Mouse (Mus musculus) liver, embryonic 16.5 days (tissue): ENCODE measurements around the gene Cel. TPM values are rescaled to one million over a fixed set of nuclear protein-coding genes. Genes with fewer than 3 reads are reported as not detected.
A peak's percentile ranks its signal among the peaks of the same experiment; 100 is the strongest.

Experiments
- ATAC-seq: fragments of 200-750 bp; cut with Nextera tagmentation; 2 replicates; pipeline ENCODE4 v1.8.0; 2017; ENCODE audit warnings: low read depth, mild to moderate bottlenecking, moderate number of reproducible peaks, moderate library complexity
- H3K27ac ChIP-seq: fragments of 300-500 bp; sonication (generic); 2 replicates; pipeline ENCODE4 v1.5.1; 2014; ENCODE audit warnings: mild to moderate bottlenecking, low read length
- H3K27me3 ChIP-seq: fragments of 300-500 bp; sonication (generic); 2 replicates; pipeline ENCODE4 v1.6.1; 2014; ENCODE audit warnings: low read depth, low read length, mixed read lengths; ENCODE audit not compliant: control insufficient read depth, insufficient read depth
- H3K36me3 ChIP-seq: fragments of 300-500 bp; sonication (generic); 2 replicates; pipeline ENCODE4 v1.6.1; 2014; ENCODE audit warnings: mild to moderate bottlenecking; ENCODE audit not compliant: control insufficient read depth, insufficient read depth
- H3K4me1 ChIP-seq: fragments of 300-500 bp; sonication (generic); 2 replicates; pipeline ENCODE4 v1.6.1; 2014; ENCODE audit warnings: low read depth, low read length, mixed read lengths; ENCODE audit not compliant: control insufficient read depth
- H3K4me2 ChIP-seq: fragments of 300-500 bp; sonication (generic); 2 replicates; pipeline ENCODE4 v1.6.1; 2014; ENCODE audit warnings: low read depth, low read length, mixed read lengths
- H3K4me3 ChIP-seq: fragments of 300-500 bp; sonication (generic); 2 replicates; pipeline ENCODE4 v1.5.1; 2014; ENCODE audit warnings: low read depth, mild to moderate bottlenecking, low read length
- H3K9ac ChIP-seq: fragments of 300-500 bp; sonication (generic); 2 replicates; pipeline ENCODE4 v1.6.1; 2014; ENCODE audit warnings: low read depth, low read length
- H3K9me3 ChIP-seq: fragments of 300-500 bp; sonication (generic); replicated peaks from 2 replicates; pipeline ENCODE4 v1.6.1; 2016; ENCODE audit warnings: low read length; ENCODE audit not compliant: control insufficient read depth
- WGBS: fragments of 180-500 bp; shearing (Covaris S2); extraction: QIAGEN DNeasy Blood & Tissue Kit; methylation state at CpG from one replicate; pipeline ENCODE4 v1.1.7; 2014; ENCODE audit not compliant: insufficient replicate concordance; 5-methylcytosine and 5-hydroxymethylcytosine counted together
- polyA plus RNA-seq: library from polyadenylated mRNA; unstranded; fragments of >200 nt; fragmentation: Nextera tagmentation; extraction: Ambion mirVana; gene quantifications from 2 replicates; pipeline ENCODE4 v1.2.1, GENCODE M21; 2015

Cel gene
- polyA plus RNA-seq, 1 experiment from 2014 or later = 9.7 TPM

GRCm38 (mm10) chr2:28536166-28536565 is 27.0 kb downstream of the Cel start:
- Histone ChIP-seq H3K4me1 (peaks cover 15% of the 10 kb centered on the region), H3K27ac (no peak overlapping the region), H3K9me3 (no peaks in the 10 kb centered on the region), H3K9ac (no peak overlapping the region), H3K4me2 (no peak overlapping the region), H3K27me3 (peaks cover 3% of the 10 kb centered on the region), H3K4me3 (no peak overlapping the region), H3K36me3 (no peaks in the 10 kb centered on the region)
- ATAC-seq = no peak
- 41% methylated on average over 4 of the region's 4 CpGs for WGBS

GRCm38 (mm10) chr2:28535650-28536049 is 27.6 kb downstream of the Cel start:
- no peak overlapping the region for H3K27ac ChIP-seq
- H3K4me1 ChIP-seq = peaks cover 15% of the 10 kb centered on the region
- WGBS = 50% methylated on average over 7 of the region's 7 CpGs

DNA sequence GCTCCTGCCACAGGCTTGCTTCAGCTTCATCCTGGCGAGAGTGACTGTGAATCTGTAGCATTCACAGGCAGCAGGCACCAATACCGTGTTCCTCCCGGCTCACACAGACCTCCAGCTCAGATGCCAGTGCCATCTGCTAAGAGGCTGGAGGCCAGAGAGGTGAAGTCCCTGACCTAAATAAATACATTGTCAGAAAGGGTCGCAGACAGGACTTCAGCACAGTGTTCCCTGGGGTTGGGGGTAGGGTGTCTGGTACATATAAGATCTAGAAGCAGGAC is 28.0 kb downstream of the Cel start:
- 56% methylated on average over 4 of the region's 4 CpGs for WGBS
- H3K9me3 ChIP-seq = no peaks in the 10 kb centered on the region
- no peak overlapping the region for H3K27ac ChIP-seq
- no peak overlapping the region for H3K4me3 ChIP-seq
- H3K36me3 ChIP-seq = no peaks in the 10 kb centered on the region
- ATAC-seq = no peak
- peaks cover 3% of the 10 kb centered on the region for H3K27me3 ChIP-seq
- H3K4me2 ChIP-seq = no peak overlapping the region
- no peak overlapping the region for H3K9ac ChIP-seq
- H3K4me1 ChIP-seq = peaks cover 11% of the 10 kb centered on the region

More at GRCm38 (mm10) chr2:28535650-28536049, 27.6 kb downstream of the Cel start:
- no peak overlapping the region for H3K9ac ChIP-seq
- H3K27me3 ChIP-seq = peaks cover 3% of the 10 kb centered on the region
- no peak overlapping the region for H3K4me2 ChIP-seq
- H3K36me3 ChIP-seq = no peaks in the 10 kb centered on the region
- H3K4me3 ChIP-seq = no peak overlapping the region
- H3K9me3 ChIP-seq = no peaks in the 10 kb centered on the region
- ATAC-seq = no peak

DNA sequence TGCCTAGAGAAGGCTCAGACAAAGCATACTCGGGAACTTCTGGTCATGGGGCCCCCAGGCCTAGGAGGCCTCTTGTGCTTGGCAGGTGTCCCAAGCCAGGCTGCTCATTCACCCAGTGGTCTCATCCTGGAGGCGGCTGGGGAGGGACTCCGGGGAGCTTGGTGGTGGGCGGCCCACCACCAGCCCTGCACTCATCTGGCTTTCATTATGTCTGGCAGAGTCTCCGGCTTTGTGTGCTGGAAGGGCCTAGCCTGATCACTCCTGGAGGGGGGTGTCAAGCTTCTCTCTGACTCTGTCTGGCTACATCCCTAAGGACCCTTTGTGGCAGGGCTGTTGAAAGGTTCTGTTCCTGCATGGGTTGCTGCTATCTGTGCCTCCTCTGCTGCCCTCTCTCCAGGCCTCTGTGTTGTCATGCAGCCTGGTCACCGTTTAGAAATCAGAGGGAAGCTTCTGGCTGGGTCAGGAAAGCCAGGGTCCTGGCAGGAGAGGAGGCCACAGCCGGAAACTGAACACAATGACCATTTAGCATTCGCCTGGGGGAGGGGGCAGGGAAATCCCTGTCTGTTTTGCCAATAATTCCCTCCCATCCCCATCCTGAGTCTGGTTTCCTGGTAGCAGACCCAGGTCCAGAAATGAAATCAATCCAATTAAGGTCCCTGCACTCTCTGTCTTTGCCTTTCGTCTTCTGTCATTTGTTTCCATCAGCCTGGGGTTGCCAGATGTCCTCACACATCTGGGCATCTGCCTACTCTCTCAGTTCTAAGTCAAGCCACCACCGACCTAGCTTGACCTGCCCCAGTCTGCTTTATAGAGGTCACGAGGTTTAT is 28.6 kb downstream of the Cel start:
- peaks cover 9% of the 10 kb centered on the region for H3K4me1 ChIP-seq
- no peak overlapping the region for H3K9ac ChIP-seq
- no peak overlapping the region for H3K4me2 ChIP-seq
- no peak for ATAC-seq
- WGBS = 52% methylated on average over 11 of the region's 11 CpGs
- no peak overlapping the region for H3K27ac ChIP-seq
- no peak overlapping the region for H3K4me3 ChIP-seq
- H3K36me3 ChIP-seq = no peaks in the 10 kb centered on the region
- peaks cover 3% of the 10 kb centered on the region for H3K27me3 ChIP-seq
- no peaks in the 10 kb centered on the region for H3K9me3 ChIP-seq

- no peak for ATAC-seq
- Histone ChIP-seq H3K27me3 (peaks cover 3% of the 10 kb centered on the region), H3K4me3 (peak overlapping the region; percentile 62), H3K36me3 (no peaks in the 10 kb centered on the region), H3K4me2 (peak overlapping the region; percentile 67), H3K27ac (no peak overlapping the region), H3K4me1 (peaks cover 4% of the 10 kb centered on the region), H3K9ac (peak overlapping the region; percentile 53), H3K9me3 (no peaks in the 10 kb centered on the region)
- WGBS = 48% methylated on average over 7 of the region's 7 CpGs
Observed at GRCm38 (mm10) chr2:28533901-28534435, 29.2 kb downstream of the Cel start.

GRCm38 (mm10) chr2:28532938-28533771 is 30.0 kb downstream of the Cel start:
- WGBS = 2% methylated on average over 49 of the region's 49 CpGs
- peak overlapping the region; percentile 67 for H3K4me2 ChIP-seq
- H3K9me3 ChIP-seq = no peaks in the 10 kb centered on the region
- H3K27me3 ChIP-seq = peaks cover 3% of the 10 kb centered on the region
- H3K4me1 ChIP-seq = peaks cover 4% of the 10 kb centered on the region
- H3K9ac ChIP-seq = peak overlapping the region; percentile 53
- no peak overlapping the region for H3K27ac ChIP-seq
- peak overlapping the region; percentile 62 for H3K4me3 ChIP-seq
- no peaks in the 10 kb centered on the region for H3K36me3 ChIP-seq
- peak; percentile 92 for ATAC-seq

GRCm38 (mm10) chr2:28530311-28530710 is 32.9 kb downstream of the Cel start:
- no peaks in the 10 kb centered on the region for H3K36me3 ChIP-seq
- H3K27ac ChIP-seq = no peak overlapping the region
- no peak overlapping the region for H3K9ac ChIP-seq
- no peak overlapping the region for H3K4me3 ChIP-seq
- no peak for ATAC-seq
- peaks cover 3% of the 10 kb centered on the region; the same call in 1 of the 2 replicates for H3K27me3 ChIP-seq
- 67% methylated on average over 7 of the region's 7 CpGs for whole genome bisulfite sequencing
- peaks cover 7% of the 10 kb centered on the region for H3K4me1 ChIP-seq
- H3K9me3 ChIP-seq = no peaks in the 10 kb centered on the region
- no peak overlapping the region for H3K4me2 ChIP-seq

DNA sequence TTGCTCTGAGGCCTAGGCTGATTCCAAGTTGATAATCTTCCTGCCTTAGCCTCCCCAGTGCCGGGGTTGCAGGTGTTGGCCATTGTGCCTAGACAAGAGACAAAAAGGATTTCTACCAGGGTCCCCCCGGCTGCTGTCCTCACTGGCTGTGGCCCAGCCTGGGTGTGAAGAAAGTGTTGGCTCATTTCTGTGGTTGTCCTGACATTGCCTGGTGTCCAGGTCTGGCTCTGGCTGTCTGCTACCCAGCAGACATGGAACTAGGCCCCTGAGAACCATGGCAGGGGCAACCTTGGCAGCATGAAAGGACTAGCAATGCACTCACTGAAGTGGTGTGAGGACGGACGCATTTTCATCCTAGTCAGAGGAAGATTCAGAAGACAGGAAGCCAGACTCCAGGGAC is 33.3 kb downstream of the Cel start:
- Histone ChIP-seq H3K9me3 (no peaks in the 10 kb centered on the region), H3K9ac (no peak overlapping the region), H3K4me2 (no peak overlapping the region), H3K27ac (no peak overlapping the region), H3K36me3 (no peaks in the 10 kb centered on the region), H3K27me3 (peaks cover 3% of the 10 kb centered on the region; the same call in 1 of the 2 replicates), H3K4me1 (peaks cover 7% of the 10 kb centered on the region), H3K4me3 (no peak overlapping the region)
- 68% methylated on average over 4 of the region's 4 CpGs for WGBS
- ATAC-seq = no peak

- Histone ChIP-seq H3K9me3 (no peaks in the 10 kb centered on the region), H3K36me3 (no peaks in the 10 kb centered on the region), H3K4me2 (no peak overlapping the region), H3K27me3 (no peaks in the 10 kb centered on the region), H3K9ac (no peak overlapping the region), H3K4me1 (peaks cover 7% of the 10 kb centered on the region), H3K27ac (no peak overlapping the region), H3K4me3 (no peak overlapping the region)
- no peak for ATAC-seq
- WGBS = 64% methylated on average over 7 of the region's 7 CpGs
Observed at GRCm38 (mm10) chr2:28528354-28528730, 34.9 kb downstream of the Cel start.
